Mouse (Mus musculus) embryo, embryonic 11.5 days (tissue): ENCODE measurements at regions not wholly inside any gene's neighbourhood (a gene's known extent, or its start where the extent isn't known, plus 50 kb on each side); places are given as distances from the start of the nearest gene placed in this dataset.

Experiments used
- DNase-seq: peaks from one replicate; pipeline ENCODE4 v3.0.0-alpha.2; 2012; ENCODE audit warnings: low read depth, low spot score

- no peak for DNase-seq
These were observed 406.8 kb upstream of the Zmiz1 start for GRCm38 (mm10) chr14:25052175-25052574.

DNA sequence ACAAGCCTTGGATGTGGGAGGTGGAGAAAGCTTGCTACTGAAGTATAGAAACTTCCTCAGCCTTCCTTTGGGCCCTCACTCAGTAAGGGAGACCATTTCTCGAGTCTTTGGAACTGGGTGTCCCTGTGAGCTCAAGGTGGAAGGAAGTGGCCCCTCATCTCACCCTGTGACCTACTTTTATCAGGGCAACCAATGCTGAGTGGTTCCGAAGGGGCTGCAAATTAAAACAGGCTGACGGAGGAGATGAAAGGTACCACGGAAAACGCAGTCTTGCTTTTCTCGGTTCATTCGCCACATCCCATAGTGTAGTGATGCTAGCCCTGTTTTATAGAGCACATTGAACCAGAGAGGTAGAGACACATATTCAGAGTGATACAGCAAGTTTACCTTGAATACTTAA lies 399.6 kb upstream of the Zmiz1 start:
- DNase-seq = no peak

- no peak for DNase-seq
These were observed 398.7 kb upstream of the Zmiz1 start for GRCm38 (mm10) chr14:25060285-25060684.

DNA sequence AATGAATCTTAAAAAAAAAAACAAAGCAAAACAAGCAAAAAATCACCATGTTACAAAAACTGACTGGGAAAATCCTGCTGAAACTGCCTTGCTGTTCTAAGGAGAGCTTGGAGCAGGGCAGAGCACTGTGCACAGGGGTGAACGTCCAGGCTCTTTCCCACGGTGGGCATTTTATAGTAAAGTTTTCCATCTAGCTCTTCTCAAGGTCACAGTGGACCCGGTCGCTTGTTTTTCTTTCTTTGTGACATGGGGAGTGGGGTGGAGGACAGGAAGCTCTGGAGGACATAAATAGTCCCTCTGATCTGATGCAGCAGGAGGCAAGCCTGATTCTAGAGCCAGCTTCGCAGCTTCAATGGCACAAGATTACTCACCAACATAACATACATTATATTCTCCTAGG lies 395.9 kb upstream of the Zmiz1 start:
- DNase-seq = no peak

GRCm38 (mm10) chr14:25064190-25064947 lies 394.6 kb upstream of the Zmiz1 start:
- DNase-seq = no peak

GRCm38 (mm10) chr14:25067435-25067834 lies 391.6 kb upstream of the Zmiz1 start:
- DNase-seq = no peak

GRCm38 (mm10) chr14:25068430-25068829 lies 390.6 kb upstream of the Zmiz1 start:
- DNase-seq = no peak

- no peak for DNase-seq
These were observed 385.8 kb upstream of the Zmiz1 start for GRCm38 (mm10) chr14:25073143-25073542.

- DNase-seq = no peak
These were observed 384.8 kb upstream of the Zmiz1 start for GRCm38 (mm10) chr14:25074022-25074800.

DNA sequence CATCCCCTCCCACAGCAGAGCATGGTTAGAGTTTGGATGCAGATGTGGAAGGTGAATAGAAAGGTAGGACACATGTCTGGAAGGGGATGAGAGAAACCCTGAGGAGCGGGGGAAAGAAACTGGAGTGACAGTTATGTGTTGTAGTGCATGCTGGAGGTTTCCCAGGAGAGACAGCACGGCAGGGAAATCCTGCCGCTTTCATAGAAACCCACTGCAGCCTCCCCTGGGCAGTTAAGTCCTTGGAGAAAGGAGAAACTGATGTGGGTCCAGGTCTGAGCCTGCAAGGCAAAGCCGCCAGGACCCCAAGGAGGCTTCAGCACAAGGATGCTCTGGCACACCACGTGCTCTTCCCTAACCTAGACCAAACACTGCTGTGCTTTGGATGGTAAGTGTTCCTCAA lies 384.1 kb upstream of the Zmiz1 start:
- DNase-seq = no peak

- no peak for DNase-seq
These were observed 378.6 kb upstream of the Zmiz1 start for GRCm38 (mm10) chr14:25080431-25080830.

DNA sequence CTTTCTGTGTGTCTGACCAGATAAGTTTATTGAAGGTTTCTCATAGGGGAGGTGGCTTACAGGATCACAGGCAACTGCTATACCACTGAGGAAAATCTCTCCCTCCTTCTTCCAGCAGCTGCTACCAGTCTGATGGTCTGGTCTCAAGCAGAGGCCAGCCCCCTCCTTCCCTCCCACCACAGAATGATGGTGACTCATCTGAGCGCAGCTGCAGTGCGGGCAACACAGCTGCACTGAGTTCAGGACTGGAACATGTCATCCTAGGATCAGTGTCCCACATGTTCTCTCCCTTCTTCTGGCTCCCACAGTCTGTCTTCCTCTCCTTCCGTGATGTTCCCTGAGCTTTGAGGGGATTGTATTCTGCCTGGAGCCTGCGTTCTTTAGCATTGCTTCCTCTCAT lies 375.1 kb upstream of the Zmiz1 start:
- no peak for DNase-seq

GRCm38 (mm10) chr14:25096786-25097185 lies 362.2 kb upstream of the Zmiz1 start:
- no peak for DNase-seq

GRCm38 (mm10) chr14:25105391-25105790 lies 353.6 kb upstream of the Zmiz1 start:
- DNase-seq = peak; percentile 48

DNA sequence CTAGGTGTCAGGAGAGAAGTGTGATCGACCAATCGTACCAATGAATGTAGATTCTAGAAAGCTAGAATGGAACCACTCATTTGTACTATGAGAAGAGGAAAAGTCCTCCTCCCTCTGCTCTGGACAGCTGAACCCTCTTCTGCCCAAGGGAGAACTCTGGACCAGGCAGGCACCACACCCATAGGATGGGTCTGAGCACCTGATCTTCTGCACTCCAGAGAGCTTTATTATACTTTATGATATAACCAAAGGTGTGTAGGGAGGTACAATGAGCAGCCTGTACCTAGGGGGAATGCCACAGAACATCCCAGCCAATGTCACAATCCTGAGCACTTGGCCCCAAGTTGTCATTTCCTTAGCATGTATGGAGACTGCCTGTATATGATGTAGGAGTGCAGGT lies 352.5 kb upstream of the Zmiz1 start:
- DNase-seq = no peak

DNA sequence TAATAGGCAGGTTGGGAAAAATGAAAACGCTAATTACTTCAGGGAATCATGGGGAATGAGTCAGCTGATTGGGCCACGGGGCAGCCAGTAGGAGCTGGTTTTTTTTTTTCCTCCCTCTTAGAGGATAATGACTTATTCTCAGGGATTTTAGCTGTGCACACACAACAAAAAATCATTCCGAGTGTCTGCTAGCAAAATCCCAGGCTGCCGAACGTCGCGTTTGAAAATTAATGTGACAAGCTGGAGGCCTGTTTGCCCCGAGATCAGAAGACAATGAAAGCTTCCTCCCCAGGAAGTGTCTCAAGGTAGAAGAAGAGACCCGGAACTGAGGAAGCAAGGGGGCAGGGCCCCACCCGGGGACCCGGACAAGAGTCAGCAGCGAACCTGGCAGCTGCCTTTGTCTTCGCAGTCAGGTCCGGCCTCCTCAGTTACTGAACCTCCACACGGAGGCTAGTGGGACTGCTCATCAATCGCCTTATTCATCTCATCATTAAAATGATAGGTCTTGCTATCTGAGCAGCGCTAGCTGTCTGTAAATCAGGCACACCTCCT lies 350.8 kb upstream of the Zmiz1 start:
- DNase-seq = no peak

- DNase-seq = peak; percentile 79
These were observed 350.2 kb upstream of the Zmiz1 start for GRCm38 (mm10) chr14:25108701-25109290.

DNA sequence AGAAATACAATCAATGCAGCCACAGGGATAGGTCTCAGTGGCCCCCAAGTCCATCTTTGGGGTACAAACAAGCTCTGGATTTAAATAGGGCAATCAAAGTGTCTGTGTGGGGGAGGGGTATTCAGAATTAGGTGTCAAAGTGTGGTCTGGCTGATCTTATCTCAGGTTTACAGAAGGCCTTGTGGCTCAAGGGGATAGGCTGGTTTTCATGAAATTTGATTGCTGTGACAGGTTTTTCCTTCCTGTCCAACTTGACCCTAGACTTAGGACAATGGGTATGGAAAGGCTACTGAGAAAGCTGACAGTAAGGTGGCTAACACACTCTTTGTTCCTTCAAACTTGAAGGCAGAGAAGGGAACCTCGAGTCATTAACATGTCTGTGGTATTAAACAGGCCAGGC lies 349.3 kb upstream of the Zmiz1 start:
- DNase-seq = no peak

DNA sequence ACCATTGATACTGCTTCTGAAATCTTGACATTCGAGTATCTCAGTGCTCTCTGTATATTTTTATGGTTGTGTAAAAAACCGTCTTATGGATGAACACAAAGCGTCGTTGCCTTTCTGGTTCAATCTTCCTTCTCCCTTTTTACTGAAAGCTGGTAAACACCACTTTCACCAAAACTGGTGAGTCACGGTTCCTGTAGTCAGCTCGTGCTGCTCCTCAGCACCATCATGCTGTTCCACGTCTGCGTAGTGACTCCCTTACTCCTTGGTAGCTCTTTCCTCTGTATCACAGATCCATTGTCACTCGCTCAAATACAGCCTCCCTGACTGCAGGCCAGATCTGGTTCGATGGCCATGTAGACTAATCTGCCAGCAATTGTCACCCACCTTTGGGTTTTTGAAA lies 346.2 kb upstream of the Zmiz1 start:
- no peak for DNase-seq

DNA sequence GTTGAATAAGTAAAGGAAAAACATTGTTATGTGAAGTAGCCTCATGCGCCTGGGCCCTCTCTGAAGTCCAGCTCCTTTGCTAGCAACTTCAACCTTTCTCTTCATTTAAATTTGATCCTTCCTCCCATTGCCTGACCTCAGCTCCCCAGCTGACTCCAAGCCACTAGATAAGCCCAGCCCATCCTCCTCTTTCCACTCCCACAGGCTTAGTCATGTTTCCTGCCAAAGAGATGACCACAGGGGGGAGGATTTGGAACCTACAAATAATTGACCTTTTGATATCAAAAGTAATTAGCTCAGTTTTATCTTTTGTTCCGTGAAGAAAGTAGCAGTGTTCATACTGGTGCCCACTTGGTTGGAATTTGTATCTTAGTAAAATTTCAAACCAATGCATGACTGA lies 345.7 kb upstream of the Zmiz1 start:
- DNase-seq = no peak

- no peak for DNase-seq
These were observed 342.6 kb upstream of the Zmiz1 start for GRCm38 (mm10) chr14:25116424-25116823.

GRCm38 (mm10) chr14:25119999-25120398 lies 339.0 kb upstream of the Zmiz1 start:
- DNase-seq = no peak
